Mouse (Mus musculus): Measurements from ENCODE around the gene Npl. TPM values are rescaled to one million over a fixed set of nuclear protein-coding genes. Genes with fewer than 3 reads are reported as not detected.

The Npl gene
- 12.4 TPM for polyA plus RNA-seq (2014; fragmentation: Illumina TruSeq; extraction: RNeasy Lipid Tissue Mini Kit (QIAGEN cat#74804); ENCODE audit: low replicate concordance)

GRCm38 (mm10) chr1:153549536-153550199, at the start of gene Npl:
Npl (minus strand) TSS chr1:153550045.

GRCm38 (mm10) chr1:153487500-153487879, 62.4 kb downstream of the Npl start, which contains the start of gene Dhx9:
Dhx9 (minus strand) TSS chr1:153487660.

Other genes starting within 250 kb of the Npl start
- gene Lamc1, start 217.3 kb downstream of the Npl start, polyA plus RNA-seq (2014; fragmentation: Illumina TruSeq; extraction: RNeasy Lipid Tissue Mini Kit (QIAGEN cat#74804); ENCODE audit: low replicate concordance) = 9.8 TPM
- gene Shcbp1l, start 124.9 kb downstream of the Npl start, polyA plus RNA-seq (2014; fragmentation: Illumina TruSeq; extraction: RNeasy Lipid Tissue Mini Kit (QIAGEN cat#74804); ENCODE audit: low replicate concordance) = 0.26 TPM
- gene Dhx9, start 62.4 kb downstream of the Npl start, polyA plus RNA-seq (2014; fragmentation: Illumina TruSeq; extraction: RNeasy Lipid Tissue Mini Kit (QIAGEN cat#74804); ENCODE audit: low replicate concordance) = 167 TPM
- gene Rgs8, start 103.0 kb upstream of the Npl start, polyA plus RNA-seq (2014; fragmentation: Illumina TruSeq; extraction: RNeasy Lipid Tissue Mini Kit (QIAGEN cat#74804); ENCODE audit: low replicate concordance) = not detected
- not detected for gene Rgs16, start 190.3 kb upstream of the Npl start, polyA plus RNA-seq (2014; fragmentation: Illumina TruSeq; extraction: RNeasy Lipid Tissue Mini Kit (QIAGEN cat#74804); ENCODE audit: low replicate concordance)
- 148 TPM for gene Rnasel, start 199.4 kb upstream of the Npl start, polyA plus RNA-seq (2014; fragmentation: Illumina TruSeq; extraction: RNeasy Lipid Tissue Mini Kit (QIAGEN cat#74804); ENCODE audit: low replicate concordance)